Mouse (Mus musculus) yolk sac, embryonic 10.5 days (tissue): Measurements from ENCODE around the gene Grm8.

Source experiments
- DNase-seq: peaks from one replicate; pipeline ENCODE4 v3.0.0-alpha.2; 2017; ENCODE audit warnings: low spot score

The Grm8 gene

DNA sequence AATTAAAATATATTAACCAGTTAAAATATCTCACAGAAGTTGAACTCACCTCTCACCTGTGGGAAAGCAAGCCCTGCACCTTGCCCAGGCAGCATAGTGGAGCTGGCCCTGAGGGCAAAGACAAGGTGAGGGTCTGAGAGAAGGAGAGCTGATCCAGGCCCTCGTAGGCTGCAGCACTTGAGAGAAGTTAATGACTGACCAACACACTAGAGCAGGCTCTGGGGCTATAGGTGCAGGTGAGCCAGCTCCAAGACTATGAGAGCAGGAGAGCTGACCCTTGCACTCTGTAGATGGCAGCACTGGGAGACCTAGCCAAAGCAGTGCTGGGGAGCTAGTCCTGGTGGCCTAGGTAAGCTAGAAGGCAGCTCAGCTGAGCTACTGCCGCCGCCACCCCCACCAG is 499.1 kb downstream of the Grm8 start:
- DNase-seq, result peak; percentile 14

DNA sequence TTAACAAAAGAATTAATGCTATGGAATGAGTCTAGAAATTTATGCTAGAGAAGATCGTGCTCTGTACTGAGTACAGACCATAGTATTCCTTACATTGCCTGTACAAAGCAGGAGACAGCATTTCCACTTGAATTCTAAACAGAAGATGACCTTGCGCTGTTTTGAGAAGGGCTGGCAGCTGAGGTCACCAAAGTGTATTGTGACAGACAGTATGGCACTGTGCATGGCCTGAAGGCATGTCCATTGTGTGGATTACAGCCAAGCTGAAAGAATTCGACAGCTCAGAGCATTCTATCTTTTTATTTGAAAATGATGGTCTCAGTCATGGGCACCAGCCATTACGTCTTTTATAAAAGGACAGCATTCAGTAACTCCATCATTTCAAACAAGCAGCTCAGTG is 517.5 kb downstream of the Grm8 start:
- no peak for DNase-seq

DNA sequence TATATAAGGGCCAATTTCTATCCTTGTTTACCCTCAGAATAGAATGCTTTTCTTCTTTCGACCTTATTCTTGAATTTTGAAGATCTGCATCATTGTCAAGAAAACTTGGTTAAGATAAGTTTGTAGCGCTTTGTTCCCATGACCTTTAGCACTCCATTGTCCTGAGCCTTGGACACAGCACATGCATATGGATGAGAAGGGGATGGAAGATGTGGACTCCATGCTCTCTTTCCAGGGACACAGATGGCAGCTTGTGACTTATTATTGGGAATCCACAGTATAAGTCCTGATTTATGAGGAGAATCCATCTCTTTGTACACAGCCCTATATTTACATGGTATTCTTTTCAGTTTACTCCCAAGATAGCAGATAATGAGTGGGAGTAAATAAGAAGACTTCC is 554.5 kb downstream of the Grm8 start:
- no peak for DNase-seq

DNA sequence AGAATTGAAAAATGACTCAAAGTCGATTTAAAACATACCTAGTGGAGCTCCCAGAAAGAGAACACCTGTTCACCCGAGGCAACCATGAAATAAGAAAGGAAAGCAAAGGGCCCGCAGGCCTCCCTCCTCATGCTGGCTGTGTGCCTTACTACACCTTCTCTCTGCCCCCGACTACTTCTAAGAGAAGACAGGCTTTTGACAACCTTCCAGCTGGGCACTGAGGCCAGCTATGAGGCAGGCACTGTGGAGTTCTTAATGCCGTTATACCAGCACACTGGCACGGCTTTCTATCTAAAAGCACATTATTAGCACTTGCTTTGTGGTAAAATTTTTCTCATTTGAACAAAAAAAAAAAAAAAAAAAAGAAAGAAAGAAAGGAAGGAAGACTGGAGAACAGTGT is 589.5 kb downstream of the Grm8 start:
- DNase-seq, result no peak

DNA sequence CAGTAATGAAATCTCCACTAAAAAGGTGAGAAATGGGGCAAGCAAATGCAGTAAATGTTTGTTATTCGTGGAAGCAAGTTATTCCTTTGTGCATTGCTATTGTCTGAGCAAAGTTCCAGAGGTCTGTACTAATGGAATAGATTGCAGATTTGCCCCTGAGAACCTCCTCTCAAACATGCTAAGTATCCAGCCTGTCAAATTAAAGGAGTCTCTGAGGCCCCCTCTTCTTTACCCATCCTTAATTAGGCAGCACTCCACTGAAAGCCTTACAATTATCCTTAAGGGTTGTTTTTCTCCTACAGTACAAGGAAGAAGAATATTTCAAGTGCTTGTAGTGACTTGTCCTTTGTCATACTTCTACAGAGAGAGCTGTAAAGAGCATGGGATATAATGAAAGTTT is 617.4 kb downstream of the Grm8 start:
- no peak for DNase-seq

DNA sequence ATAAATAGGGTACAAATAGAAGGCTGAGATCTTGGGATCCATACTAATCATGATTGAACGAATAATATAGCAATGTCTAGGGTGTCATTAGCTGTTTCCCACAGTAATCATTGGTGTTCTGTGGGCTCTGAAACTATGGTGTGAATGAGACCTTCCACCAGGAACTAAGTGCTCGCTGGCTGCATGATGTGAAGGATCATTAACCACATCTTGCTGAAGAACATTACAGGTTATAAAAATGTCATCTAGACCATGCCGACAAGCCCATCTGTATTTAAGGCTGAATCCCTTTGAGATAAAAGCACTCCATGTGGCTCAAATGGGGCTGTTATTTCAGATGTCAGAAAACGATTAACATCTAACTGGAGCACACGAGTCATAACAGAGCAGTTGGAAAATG is 674.0 kb downstream of the Grm8 start:
- no peak for DNase-seq

DNA sequence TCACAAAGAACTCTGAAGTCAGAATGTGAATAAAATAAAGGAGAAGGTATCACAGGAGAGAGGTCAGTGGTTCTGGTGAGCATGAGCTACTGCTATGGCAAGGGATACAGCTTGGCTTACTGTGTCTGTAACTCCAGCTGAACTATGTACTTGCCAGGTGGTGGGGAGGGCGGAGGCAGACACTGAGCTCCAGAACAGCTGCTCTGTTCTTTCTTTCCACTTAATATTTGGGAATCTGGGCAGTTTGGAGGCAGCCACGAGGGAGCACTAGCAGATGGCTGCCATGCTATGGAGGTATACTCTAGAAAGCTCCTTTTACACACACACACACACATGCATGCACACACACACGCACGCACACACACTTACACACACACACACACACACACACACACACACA is 726.5 kb downstream of the Grm8 start:
- DNase-seq, result no peak

DNA sequence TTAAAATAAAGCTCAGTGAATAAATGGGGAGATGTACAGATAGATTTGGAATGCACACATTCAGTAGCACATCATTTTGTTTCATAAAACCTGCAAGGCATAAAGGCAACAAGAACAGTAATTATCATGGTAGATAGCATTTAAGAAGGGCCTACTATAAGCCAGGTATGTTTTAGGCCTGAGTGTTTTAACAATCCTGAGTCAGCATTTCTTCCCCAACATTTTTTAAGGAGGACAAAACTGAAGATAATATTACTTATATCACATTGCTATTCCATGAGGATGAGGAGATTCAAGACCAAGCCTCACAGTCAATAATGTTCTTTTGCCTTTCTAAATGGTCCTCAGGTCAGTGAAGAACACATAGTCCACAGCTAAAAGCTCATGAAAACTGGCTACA is 762.6 kb downstream of the Grm8 start:
- no peak for DNase-seq

DNA sequence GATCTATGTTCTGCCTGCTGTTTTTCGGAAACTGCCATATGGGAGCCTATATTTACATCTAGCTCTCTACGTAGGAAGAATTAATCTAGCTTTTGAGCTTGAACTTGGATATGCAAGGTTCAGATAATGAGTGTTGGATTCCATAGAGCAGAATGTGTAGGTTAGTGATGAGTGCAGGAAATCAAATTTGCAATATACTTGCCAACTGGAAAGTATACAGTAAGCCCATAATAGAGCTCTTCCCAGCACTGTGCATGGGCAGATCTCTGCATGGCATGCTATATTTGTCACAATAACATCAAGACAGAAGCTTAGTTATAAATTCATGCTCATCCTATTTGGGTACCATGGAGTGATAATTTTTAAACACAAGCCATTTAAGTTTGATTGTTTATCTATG is 763.9 kb downstream of the Grm8 start:
- DNase-seq, result no peak

DNA sequence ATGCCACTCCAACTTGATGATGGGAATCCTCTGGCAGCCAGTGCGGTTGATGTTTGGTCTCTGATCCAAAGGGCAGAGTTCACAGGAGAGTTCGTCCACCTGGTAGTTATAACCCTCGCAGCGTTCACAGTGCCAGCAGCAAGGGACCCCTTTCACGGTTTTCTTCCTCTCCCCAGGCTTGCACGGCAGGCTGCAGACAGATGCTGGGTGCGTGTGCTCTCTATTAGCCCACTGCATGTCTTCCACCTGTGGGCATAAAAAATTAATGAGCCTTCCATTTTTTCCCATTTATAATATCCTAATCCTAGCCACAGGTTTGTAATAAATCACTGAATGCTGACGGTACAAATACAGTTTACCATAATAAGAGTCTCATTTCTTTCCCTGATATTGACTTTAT is 771.2 kb downstream of the Grm8 start:
- no peak for DNase-seq

DNA sequence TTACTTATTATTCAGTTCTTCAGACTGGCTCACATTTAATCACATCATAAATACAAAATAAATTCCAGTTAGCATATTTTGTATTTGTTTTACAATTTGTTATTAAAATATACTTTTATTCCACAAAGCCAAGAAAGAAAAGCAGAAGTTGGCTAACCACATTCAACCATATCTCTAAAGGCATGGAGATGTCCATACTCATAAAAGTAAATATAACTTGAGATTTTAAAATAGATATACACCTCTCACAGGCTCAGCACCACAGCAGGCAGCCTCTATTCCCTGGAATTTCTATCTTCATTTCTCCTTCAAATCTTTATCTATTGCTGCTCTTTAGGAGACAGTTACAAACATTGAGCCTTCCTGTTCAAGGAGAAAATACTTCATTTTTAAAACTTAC is 774.5 kb downstream of the Grm8 start:
- no peak for DNase-seq

DNA sequence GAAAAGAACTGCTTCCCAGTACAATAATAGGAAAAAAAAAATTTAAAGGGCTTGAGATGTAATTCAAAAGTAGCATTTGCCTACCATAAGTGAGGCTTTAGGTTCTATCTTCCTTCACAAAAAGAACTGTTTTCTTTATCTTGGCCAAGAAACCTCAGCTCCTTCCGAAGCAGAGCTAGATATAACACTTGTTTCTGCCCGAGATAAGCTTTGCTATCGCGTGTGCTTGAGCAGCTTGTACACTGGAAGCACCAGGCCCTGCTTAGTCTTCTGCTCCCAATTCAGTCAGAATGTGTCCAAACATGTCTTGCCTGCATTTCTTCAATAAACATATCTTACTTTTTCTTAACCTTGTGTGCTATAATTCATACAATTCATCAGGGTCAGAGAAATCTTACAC is 783.8 kb downstream of the Grm8 start:
- DNase-seq, result no peak

DNA sequence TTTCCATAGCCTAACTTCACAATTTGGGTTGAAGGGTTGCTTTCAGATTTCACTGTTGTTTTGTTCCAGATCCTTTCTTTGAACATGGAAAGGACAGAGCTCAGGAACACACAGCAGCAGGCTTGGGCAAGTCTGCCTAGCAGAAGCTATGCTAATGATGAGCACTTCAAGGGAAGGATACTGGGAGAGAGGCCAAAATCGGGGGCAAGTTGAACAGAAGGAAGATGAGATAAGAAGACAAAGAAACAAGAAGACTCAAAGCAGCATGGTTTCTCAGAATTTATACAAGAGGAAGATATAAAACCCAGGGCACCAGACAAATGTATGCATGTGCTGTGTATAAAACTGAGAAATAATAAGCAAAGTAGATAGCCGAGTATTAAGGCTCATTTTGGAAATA is 786.7 kb downstream of the Grm8 start:
- DNase-seq, result no peak

DNA sequence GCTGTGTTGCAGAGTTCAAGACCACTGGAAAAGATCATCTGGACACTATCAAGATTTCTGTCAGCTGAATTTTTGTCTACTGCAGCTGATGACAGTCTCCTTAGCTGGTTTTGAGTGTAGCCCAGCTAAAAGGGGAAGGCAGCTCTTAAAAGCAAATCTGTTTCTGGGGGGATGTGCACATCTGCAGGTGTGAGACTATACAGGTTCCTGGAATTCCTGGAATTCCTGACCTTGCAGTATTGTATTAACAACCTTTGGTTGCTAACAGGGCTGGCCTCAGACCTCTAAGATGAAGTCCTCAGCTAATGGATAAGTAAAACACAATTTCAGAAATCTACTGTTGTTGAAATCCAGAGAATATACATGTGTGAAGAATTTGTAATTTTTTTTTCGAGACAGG is 788.7 kb downstream of the Grm8 start:
- DNase-seq, result peak; percentile 21

DNA sequence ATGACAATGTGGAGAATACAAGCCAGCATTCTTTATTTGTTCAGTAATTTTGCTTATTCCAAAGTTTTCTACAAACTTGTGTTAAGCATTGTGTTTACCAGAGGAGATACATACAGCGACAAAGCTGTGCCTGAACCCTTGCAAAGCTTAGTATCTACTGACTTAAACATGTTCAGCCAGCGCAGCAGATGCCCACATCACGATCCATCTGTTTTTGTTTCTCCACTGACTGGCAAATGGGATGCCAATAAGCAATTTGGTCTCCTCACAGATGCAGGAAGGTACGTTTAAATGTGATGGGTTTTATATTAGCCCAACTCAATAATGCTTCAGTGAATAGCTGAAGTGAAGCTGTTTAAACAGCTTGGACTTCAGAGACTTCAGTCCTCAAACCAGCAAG is 794.8 kb downstream of the Grm8 start:
- no peak for DNase-seq

DNA sequence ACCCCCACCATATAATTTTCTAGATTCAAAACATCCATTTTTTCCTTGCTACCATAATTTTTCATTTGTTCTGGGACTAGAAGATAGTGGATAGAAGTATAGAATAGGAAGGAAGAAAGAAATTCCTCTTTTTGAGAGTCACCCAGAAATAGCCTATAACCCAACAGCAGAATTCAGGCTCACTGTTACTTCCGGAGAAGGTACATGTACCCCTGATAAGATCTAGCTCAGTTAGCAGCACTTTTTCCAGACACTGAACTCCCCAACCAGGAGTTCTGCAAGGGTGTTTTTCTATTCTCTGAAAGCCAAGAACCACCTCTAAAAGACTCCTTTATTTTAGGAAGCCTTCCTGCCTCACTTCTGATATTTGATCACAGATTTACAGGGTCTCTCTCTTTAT is 816.4 kb downstream of the Grm8 start:
- no peak for DNase-seq

DNA sequence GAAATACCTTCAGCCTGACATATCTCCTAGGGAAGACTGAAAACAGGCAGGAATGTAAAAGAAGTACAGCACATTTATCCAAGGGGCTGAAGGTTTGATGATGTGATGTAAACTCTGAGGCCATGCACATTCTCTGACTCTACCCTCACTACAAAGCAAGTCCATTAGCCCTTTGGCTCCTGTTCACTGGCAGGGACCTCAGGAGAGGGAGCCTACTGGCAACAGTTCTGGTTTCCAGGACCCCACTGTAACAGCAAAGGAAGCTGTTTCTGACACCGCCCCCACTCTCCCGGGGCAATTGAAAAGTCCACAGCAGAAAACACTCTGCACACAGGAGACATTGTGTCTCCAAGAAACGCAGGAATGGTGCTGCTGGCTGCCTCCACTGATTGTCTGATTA is 817.6 kb downstream of the Grm8 start:
- DNase-seq, result no peak

DNA sequence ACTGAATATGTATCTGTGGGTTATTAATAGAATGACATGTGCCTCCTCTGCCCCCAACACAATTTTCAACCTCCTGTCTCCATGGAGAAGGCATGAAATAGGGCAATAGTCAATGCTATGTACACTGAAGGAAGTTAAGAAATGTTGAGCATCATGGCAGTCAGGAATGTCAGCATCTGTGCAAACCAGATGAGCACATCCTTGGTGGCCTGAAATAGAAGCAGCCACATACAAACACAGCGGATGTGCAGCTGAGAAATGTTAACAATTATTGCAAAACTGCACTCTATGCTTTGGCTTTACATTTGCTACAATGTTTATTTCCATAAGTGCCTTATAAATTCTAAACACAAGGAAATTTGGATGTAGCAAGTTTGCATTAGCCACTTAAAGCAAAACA is 819.0 kb downstream of the Grm8 start:
- no peak for DNase-seq

DNA sequence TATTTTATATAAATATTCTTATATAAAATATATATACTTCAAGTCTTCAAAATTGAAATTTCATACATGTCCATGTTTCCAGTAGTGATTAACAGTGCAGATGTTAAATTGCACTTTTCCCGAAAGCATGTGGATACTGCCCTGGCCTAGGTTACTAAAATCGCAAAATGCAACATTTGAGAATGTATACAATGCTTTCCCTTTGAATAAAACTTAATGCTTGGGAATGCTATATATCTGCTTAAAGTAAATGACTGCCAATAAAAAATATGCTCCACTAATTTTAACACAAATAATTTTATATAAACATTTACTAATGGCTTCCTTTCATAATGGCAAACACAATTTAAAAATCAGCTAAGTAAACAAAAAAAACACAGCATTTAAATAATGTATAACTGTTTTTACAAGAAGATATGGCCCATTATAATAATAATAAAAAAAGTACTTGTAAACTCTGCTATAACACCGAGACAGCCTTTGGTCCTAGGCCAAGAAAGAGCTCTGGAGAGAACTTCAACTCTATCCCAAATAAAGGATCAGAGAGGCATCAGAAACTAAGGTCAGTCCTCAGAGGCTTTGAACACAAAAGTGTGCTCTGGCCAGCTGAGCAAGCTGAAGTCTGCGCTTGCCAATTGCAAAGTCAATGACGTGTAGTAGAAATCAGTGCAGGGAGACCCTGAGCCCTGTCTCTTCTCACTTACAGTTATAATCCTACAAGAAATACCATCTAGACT is 820.5 kb downstream of the Grm8 start:
- no peak for DNase-seq

DNA sequence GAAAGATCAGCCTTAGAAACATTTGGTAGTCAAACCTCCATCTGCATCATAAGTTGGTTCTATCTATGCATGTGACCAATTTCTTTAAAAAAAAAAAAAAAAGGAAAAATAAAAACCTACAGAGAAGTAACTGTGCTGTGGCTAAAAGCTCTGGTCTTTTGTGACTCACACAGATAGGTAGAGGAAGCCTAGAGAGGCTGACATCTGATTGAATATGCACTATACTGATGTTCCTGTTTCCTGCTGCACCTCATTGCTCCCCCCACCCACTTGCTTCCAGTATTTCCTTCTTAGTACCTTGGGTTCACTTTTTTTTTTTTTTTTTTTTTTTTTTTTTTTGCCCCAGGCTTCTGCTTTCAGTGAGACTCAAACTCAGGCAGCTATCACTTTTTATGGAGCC is 824.6 kb downstream of the Grm8 start:
- no peak for DNase-seq

DNA sequence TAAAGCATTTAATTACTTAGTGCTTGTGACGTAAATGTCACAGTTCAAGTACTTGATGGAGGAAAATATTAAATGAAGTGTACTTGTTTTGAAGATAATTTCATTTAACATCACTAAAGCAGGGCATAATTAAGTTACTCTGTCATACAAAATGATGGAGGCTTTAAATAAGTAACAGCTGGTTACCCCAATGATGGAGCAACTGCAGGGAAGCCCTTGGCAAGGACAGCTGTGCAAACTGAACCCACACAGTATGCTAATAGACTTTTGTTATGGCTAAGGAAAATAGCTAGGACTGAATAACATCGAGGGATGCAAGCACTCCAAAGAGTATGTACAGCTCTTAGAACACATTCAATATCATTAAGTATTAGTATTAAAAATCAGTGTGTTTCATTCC is 829.6 kb downstream of the Grm8 start:
- no peak for DNase-seq

DNA sequence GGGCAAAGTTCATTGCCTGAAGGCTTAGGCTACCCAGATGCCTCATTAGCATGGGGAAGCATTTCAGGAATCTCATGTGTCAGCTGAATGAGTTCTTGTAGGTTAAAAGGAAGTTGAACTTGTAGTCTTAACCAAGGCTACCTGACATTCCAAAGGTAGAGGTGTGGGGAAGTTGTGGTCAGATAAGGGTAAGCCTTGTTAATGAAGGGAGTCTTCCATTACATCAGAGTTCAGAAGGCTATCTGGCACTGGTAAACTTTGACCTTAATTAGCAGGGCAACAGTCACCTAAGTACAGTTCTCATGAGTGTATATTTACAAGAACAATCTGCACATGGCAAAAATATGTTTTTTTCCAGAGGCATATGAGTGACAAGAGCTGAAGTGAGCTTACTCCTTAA is 870.0 kb downstream of the Grm8 start:
- DNase-seq, result peak; percentile 21

DNA sequence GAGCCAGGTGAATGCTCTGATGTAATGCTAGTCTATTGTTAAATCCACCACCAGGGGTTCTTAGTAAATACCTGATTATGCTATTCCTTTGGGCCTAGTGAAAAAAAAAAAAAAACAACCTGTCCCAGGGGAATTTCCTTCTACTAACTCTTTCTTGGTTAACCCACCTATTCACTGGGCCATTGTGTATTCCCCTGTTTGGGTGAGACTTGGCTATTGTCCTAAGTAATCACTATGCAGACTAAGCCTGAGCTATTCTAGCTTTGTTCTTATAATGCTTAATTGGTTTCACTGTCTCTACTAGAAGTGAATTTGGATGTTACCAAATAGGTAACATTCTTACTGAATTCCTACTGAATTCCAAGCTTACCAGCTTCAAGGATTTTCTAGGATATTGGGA is 872.4 kb downstream of the Grm8 start:
- no peak for DNase-seq

DNA sequence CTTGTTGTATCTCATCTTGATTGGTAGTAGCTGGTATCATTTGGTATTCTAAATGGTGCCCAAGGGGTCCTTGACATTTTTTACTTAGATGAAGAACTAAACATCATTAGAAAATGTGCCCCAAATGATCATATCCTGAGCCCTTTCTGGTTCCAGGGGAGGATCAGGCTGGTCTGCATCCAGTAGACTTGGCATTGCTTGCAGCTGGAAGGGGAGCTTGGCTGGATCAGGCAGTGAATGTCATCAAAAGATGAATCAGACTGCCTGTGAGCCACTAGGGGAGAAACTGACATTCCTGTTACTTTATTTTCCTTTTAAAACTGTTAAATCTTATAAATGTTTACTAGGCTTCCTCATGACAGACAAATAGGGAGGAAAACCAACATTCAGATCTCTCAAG is 894.6 kb downstream of the Grm8 start:
- DNase-seq, result no peak

DNA sequence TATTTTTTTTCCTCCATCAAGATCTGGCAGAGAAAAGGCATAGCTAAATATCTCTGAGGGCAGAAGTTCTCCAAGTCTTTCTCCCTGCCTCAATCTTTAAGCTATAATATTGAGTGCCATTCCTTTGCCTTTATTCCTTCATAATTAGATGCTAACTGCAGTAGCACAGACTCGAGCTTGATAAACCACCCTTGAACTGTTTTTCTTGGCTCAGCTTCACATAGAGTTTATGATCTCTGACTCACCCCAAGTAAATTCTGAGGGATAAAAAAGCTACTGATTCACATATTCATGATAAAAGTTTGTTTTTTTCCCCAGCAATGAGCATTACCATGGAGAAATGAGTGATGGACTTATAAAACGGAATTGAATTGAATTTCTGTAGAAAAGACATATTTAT is 895.0 kb downstream of the Grm8 start:
- DNase-seq, result no peak
